Mouse (Mus musculus) hindbrain, embryonic 11.5 days (tissue): Measurements from ENCODE around the gene Tnfaip8l1. TPM values are rescaled to one million over a fixed set of nuclear protein-coding genes. Genes with fewer than 3 reads are reported as not detected.

ENCODE experiments used
- ATAC-seq: fragments of 200-750 bp; cut with Nextera tagmentation; 2 replicates; pipeline ENCODE4 v1.8.0; 2017; ENCODE audit warnings: mild to moderate bottlenecking, moderate TSS enrichment, moderate library complexity; ENCODE audit not compliant: low FRiP score
- DNase-seq: peaks from one replicate; pipeline ENCODE4 v3.0.0-alpha.2; 2015; ENCODE audit warnings: low spot score
- H3K27ac ChIP-seq: fragments of 300-500 bp; sonication (generic); 2 replicates; pipeline ENCODE4 v1.5.1; 2014; ENCODE audit warnings: mild to moderate bottlenecking, low read depth, low read length
- H3K27me3 ChIP-seq: fragments of 300-500 bp; sonication (generic); 2 replicates; pipeline ENCODE4 v1.6.1; 2014; ENCODE audit warnings: mild to moderate bottlenecking, low read length, moderate library complexity, mixed read lengths; ENCODE audit not compliant: control insufficient read depth, insufficient read depth
- H3K36me3 ChIP-seq: fragments of 300-500 bp; sonication (generic); 2 replicates; pipeline ENCODE4 v1.6.1; 2014; ENCODE audit warnings: mild to moderate bottlenecking, low read length, moderate library complexity, mixed read lengths; ENCODE audit not compliant: control insufficient read depth, insufficient read depth
- H3K4me1 ChIP-seq: fragments of 300-500 bp; sonication (generic); replicated peaks from 2 replicates; pipeline ENCODE4 v1.6.1; 2014; ENCODE audit warnings: low read length, mixed read lengths; ENCODE audit not compliant: control insufficient read depth, insufficient read depth
- H3K4me2 ChIP-seq: fragments of 300-500 bp; sonication (generic); replicated peaks from 2 replicates; pipeline ENCODE4 v1.6.1; 2014; ENCODE audit warnings: mild to moderate bottlenecking, low read depth, low read length
- H3K4me3 ChIP-seq: fragments of 300-500 bp; sonication (generic); 2 replicates; pipeline ENCODE4 v1.5.1; 2014; ENCODE audit warnings: low read depth, low read length
- H3K9ac ChIP-seq: fragments of 300-500 bp; sonication (generic); 2 replicates; pipeline ENCODE4 v1.6.1; 2014; ENCODE audit warnings: low read depth, low read length
- H3K9me3 ChIP-seq: fragments of 300-500 bp; sonication (generic); 2 replicates; pipeline ENCODE4 v1.6.1; 2016; ENCODE audit warnings: low read length; ENCODE audit not compliant: control insufficient read depth
- WGBS: fragments of 180-500 bp; shearing (Covaris S2); extraction: QIAGEN DNeasy Blood & Tissue Kit; methylation state at CpG from one replicate; pipeline ENCODE4 v1.1.7; 2014; 5-methylcytosine and 5-hydroxymethylcytosine counted together
- polyA plus RNA-seq: library from polyadenylated mRNA; unstranded; fragments of >200 nt; fragmentation: Nextera tagmentation; extraction: Ambion mirVana; gene quantifications from 2 replicates; pipeline ENCODE4 v1.2.1, GENCODE M21; 2014

Gene Tnfaip8l1
- polyA plus RNA-seq, 1 experiment from 2014 or later = 9.9 TPM

DNA sequence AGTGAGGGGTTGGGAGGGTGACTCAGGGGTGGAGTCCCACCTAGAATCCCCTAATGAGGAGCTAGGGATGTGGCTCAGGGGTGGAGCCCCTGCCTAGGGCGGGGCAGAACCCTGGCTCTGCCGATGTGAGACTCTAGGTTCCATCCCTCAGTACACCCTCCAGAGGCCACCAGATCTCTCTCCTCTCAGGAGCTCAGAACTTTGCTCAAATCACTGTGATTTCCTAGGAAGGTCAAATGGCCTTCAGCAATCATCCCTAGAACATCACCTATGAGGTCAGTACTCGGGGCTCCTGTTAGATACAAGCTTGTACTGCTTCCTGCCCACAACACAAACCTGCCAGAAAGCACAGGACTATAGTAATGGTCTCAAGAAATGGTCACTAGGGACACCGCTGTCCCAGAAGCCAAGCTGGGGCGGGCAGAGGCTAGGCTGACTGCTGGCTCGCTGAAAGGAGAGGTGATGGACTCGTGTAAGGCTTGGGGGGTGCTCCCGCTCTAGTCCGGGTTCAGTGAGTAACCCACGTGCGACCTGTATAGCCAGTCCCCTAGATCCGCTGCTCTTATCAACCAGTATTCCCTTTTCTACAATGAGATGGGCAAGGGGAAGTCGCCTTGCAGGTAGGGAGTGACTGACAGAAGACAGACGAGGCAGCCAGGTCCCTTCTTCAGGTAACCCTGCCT is 20.8 kb downstream of the Tnfaip8l1 start:
- Histone ChIP-seq H3K4me1 (peaks cover 6% of the 10 kb centered on the region), H3K9ac (peak overlapping the region; percentile 79), H3K4me2 (peak overlapping the region; percentile 75), H3K36me3 (peaks cover 8% of the 10 kb centered on the region; the same call in 1 of the 2 replicates), H3K27ac (no peak overlapping the region), H3K4me3 (peak overlapping the region; percentile 58), H3K9me3 (no peaks in the 10 kb centered on the region), H3K27me3 (no peaks in the 10 kb centered on the region)
- 2% methylated on average over 14 of the region's 14 CpGs for WGBS
- DNase-seq (no peak), ATAC-seq (peak; percentile 25)

DNA sequence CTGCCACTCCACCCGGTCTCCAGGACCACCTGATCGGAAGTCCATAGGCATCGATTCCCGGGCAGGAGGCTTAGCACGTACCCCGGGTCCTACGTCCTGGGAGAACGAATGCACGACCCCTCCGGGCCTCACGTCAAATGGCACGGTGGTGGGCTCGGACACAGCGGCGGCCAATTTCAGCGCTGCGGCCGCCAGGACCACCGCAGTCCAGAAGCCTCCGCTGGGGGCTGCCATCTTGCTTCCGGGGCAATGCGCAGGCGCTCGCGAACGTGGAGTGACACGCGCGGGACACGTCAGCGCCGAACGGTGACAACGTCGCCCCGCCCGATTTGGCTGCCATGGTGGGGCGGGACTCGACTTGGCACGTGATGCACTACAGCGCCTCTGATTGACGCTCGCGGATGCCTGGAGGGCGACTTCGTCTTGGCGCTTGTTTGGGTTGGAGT is 21.4 kb downstream of the Tnfaip8l1 start, which contains the start of gene Mydgf:
TSS of gene Mydgf (minus strand) at position 263 of the 446 bp plus-strand sequence.
- Histone ChIP-seq H3K4me3 (peak within 1 kb of the TSS; percentile 58), H3K27me3 (no peaks in the 10 kb centered on the region), H3K9ac (peak within 1 kb of the TSS; percentile 79), H3K36me3 (peaks cover 8% of the 10 kb centered on the region; the same call in 1 of the 2 replicates), H3K27ac (no peak within 1 kb of the TSS), H3K9me3 (no peaks in the 10 kb centered on the region), H3K4me2 (peak within 1 kb of the TSS; percentile 75), H3K4me1 (peaks cover 6% of the 10 kb centered on the region)
- peak; percentile 94 for DNase-seq
- under 1% methylated on average over 42 of the region's 47 CpGs for WGBS
- ATAC-seq = peak; percentile 90

DNA sequence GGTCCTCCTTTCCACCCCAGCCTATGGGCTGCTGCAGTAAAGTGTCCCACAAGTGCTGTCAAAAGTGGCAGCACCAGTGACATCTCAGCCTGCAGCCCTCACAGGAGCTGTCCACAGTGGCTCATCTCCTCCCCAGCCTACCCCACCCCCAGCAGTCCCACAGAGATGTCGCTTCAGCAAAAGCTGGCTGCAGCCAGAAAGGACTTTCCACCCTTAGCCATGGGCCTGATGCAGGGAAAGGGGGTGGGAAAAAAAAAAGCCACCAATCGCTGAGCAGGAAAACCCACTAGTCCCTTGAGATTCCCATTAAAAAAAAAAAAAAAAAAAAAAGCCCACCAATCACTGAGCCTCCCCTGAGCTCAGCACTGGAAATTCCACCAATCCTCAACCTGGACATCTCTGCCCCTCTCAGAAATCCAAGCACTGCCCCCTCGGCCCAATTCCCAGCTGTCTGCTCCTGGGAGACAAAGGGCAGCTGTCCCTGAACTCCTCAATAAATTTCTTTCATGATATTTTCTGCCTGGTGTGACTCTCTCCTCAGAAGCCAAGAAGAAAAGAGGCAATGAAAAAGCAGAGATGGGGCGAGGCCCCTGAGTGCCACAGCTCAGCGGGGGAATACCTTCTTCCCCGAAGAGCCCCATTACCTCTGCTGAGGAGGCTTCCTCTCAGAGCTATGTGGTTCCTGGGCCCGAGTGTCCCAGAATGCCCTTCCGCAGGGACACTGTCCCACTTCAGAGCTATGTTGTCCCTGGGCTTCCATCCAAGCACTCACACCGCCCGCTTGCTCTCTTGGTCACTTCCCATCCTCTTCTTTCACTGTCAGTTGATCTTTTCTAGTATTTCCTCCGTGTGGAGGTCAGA is 23.2 kb downstream of the Tnfaip8l1 start:
- DNase-seq = peak; percentile 41
- no peak overlapping the region for H3K4me3 ChIP-seq
- H3K9ac ChIP-seq = peak overlapping the region; percentile 24; the same call in 1 of the 2 replicates
- no peaks in the 10 kb centered on the region for H3K27me3 ChIP-seq
- H3K9me3 ChIP-seq = no peaks in the 10 kb centered on the region
- H3K36me3 ChIP-seq = peaks cover 12% of the 10 kb centered on the region; the same call in 1 of the 2 replicates
- peak; percentile 63 for ATAC-seq
- no peak overlapping the region for H3K4me2 ChIP-seq
- peak overlapping the region; percentile 91 for H3K27ac ChIP-seq
- WGBS = 37% methylated on average over 11 of the region's 11 CpGs
- peaks cover 6% of the 10 kb centered on the region for H3K4me1 ChIP-seq

DNA sequence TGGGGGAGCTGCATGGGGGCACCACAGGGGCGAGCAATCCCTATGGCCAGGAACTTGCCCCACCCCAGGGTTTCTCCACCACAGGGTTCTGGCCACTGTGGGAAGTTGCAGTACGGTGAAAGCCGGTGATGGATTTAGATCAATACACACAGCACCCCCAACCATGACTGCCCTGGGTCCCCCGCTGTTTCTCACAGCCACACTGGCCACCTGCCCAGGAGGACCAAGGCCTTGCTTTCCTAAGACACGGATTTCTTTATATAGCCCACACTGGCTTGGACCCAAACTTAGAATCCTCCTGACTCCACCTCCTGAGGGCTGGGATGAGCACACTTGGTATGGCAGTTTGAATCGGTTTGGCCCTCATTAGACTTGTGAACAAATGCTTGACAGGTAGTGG is 29.0 kb downstream of the Tnfaip8l1 start:
- Histone ChIP-seq H3K9me3 (no peaks in the 10 kb centered on the region), H3K9ac (no peak overlapping the region), H3K36me3 (peaks cover 10% of the 10 kb centered on the region), H3K4me1 (no peaks in the 10 kb centered on the region), H3K4me3 (no peak overlapping the region), H3K27me3 (no peaks in the 10 kb centered on the region), H3K4me2 (no peak overlapping the region), H3K27ac (no peak overlapping the region)
- DNase-seq = no peak
- 91% methylated on average over 6 of the region's 6 CpGs for WGBS
- ATAC-seq = no peak

DNA sequence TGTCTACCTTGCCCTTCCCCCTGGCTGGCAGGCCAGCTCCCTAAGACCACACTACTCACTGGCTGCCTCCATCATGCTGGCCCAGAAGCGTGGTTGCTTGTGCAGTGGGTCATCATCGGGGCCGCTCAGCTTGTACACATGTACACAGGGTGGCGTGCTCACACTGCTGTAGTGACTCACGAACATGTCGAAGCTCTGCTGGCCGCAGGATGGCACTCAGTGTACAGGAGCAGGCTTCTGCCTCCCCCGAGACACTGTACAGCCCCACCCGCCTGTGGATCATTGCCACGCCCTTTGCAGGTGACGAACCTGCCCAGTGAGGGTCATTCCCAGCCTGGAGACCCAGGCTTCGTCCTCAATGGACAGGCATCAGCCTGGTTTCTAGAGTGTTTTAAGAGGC is 32.1 kb downstream of the Tnfaip8l1 start:
- Histone ChIP-seq H3K4me3 (no peak overlapping the region), H3K36me3 (peaks cover 19% of the 10 kb centered on the region), H3K4me2 (no peak overlapping the region), H3K27me3 (no peaks in the 10 kb centered on the region), H3K9me3 (no peaks in the 10 kb centered on the region), H3K27ac (no peak overlapping the region), H3K4me1 (no peaks in the 10 kb centered on the region), H3K9ac (no peak overlapping the region)
- WGBS = 93% methylated on average over 12 of the region's 12 CpGs
- no peak for DNase-seq
- no peak for ATAC-seq

DNA sequence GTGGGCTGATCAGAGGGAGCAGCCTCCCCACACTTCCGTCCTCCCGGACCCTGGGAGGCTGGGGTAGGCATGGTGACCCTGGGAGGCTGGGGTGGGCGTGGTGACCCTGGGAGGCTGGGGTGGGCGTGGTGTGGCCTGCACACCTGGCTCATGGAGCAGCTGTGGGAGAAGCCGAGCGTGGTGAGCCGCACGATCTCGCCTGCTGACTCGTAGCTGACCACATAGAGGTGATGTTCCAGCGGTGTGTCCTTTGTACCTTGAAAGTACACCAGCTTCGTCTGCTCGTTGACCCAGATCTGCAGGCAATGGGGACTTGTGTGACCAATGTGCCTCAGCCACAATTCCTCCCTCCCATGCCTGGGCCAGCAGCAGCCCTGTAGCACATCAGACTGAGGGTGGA is 32.5 kb downstream of the Tnfaip8l1 start:
- Histone ChIP-seq H3K4me3 (no peak overlapping the region), H3K4me2 (no peak overlapping the region), H3K36me3 (peaks cover 17% of the 10 kb centered on the region), H3K27me3 (no peaks in the 10 kb centered on the region), H3K27ac (no peak overlapping the region), H3K9me3 (no peaks in the 10 kb centered on the region), H3K4me1 (no peaks in the 10 kb centered on the region), H3K9ac (no peak overlapping the region)
- no peak for DNase-seq
- WGBS = 93% methylated on average over 13 of the region's 13 CpGs
- ATAC-seq = no peak

DNA sequence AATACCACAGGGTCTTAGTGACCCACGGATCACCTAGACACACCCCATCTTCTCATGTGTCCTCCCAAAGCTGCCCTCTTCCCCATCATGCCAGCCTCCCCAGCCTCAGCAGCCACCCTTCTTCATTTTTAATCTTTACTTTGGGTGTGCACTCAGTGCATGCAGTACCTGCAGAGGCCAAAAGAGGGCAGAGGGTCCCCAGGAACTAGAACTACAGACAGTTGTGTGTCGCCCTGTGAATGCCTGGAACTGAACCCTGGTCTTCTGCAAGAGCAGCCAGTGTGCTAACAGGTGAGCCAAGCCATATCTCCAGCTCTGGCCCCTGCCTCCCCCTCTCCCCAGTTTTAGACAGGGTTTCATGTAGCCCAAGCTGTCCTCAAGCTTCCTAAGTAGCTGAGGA is 34.6 kb downstream of the Tnfaip8l1 start:
- no peak overlapping the region for H3K4me3 ChIP-seq
- no peak for ATAC-seq
- H3K27ac ChIP-seq = no peak overlapping the region
- no peaks in the 10 kb centered on the region for H3K27me3 ChIP-seq
- no peak overlapping the region for H3K4me2 ChIP-seq
- H3K36me3 ChIP-seq = peaks cover 17% of the 10 kb centered on the region
- H3K9me3 ChIP-seq = no peaks in the 10 kb centered on the region
- H3K9ac ChIP-seq = no peak overlapping the region
- DNase-seq = peak; percentile 34
- H3K4me1 ChIP-seq = no peaks in the 10 kb centered on the region
- 74% methylated on average over 2 of the region's 2 CpGs for WGBS

DNA sequence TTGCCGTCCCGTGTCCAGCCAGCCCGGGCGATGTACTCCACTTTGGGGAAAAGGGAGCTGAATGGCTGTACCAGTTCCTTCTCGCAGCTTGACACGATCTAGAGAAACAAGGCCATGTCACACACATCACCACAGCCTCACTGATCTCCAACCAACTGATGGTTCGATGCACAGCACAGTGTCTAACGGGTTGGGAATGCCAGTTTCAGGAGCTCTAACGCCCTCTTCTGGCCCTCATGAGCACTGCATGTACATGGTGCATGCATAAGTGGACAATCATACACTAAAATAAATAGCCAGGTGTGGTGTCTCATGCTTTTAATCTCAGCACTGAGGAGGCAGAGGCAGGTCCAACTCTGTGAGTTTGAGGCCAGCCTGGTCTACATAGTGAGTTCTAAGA is 38.3 kb downstream of the Tnfaip8l1 start:
- Histone ChIP-seq H3K27me3 (no peaks in the 10 kb centered on the region), H3K9ac (no peak overlapping the region), H3K4me3 (no peak overlapping the region), H3K4me2 (no peak overlapping the region), H3K9me3 (no peaks in the 10 kb centered on the region), H3K4me1 (no peaks in the 10 kb centered on the region), H3K27ac (no peak overlapping the region), H3K36me3 (peaks cover 30% of the 10 kb centered on the region)
- ATAC-seq (no peak), DNase-seq (peak; percentile 19)
- 86% methylated on average over 9 of the region's 9 CpGs for WGBS
